Mouse (Mus musculus) bone marrow, adult 2 months (tissue): ENCODE measurements at regions not wholly inside any gene's neighbourhood (a gene's known extent, or its start where the extent isn't known, plus 50 kb on each side); places are given as distances from the start of the nearest gene placed in this dataset.

Source experiments
- CTCF ChIP-seq: fragments of 200-500 bp; IDR thresholded peaks from 2 replicates; pipeline ENCODE4 v1.5.1; 2011; ENCODE audit warnings: low read length, control low read depth; ENCODE audit not compliant: control insufficient read depth, insufficient read depth
- POLR2A ChIP-seq: fragments of 200-500 bp; IDR thresholded peaks from 2 replicates; pipeline ENCODE4 v1.6.1; 2011; ENCODE audit warnings: low read depth, mild to moderate bottlenecking, control low read depth, low read length, borderline replicate concordance; ENCODE audit not compliant: control insufficient read depth

DNA sequence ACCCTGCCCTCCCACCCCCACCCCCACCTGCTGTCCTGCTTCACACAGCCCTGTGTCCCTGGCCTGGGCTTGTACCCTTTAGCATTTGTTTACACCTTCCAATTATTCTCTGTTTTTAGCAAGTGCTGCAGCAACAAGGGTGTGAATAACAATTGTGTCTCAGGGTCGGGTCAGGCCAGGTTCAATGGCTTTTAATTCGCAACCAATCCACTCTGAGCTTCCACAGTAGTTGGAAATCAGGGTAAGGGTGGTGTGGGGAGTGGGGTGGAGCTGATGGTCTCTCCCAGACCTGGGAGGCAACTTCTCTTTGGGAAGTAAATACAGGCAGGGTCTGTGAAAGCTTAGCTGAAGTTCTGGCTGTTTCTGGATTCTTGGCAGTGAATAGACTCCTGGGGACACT, 214.4 kb downstream of the 1700010I14Rik start:
- TF ChIP-seq CTCF (no peak), POLR2A (no peak)
